Mouse (Mus musculus) midbrain, embryonic 15.5 days (tissue): ENCODE data around the gene Clba1. TPM values are rescaled to one million over a fixed set of nuclear protein-coding genes. Genes with fewer than 3 reads are reported as not detected.
"Not testable (repeated sequence)": the region's sequence is repeated elsewhere in the genome, so short reads cannot be mapped to it uniquely, and the experiment has no call there.

ENCODE experiments used
- ATAC-seq: fragments of 200-750 bp; cut with Nextera tagmentation; replicated peaks from 2 replicates; pipeline ENCODE4 v1.8.0; 2017; ENCODE audit warnings: moderate TSS enrichment
- H3K27ac ChIP-seq: fragments of 300-500 bp; sonication (generic); 2 replicates; pipeline ENCODE4 v1.5.1; 2015; ENCODE audit warnings: mild to moderate bottlenecking, inconsistent platforms
- H3K27me3 ChIP-seq: fragments of 300-500 bp; sonication (generic); replicated peaks from 2 replicates; pipeline ENCODE4 v1.6.1; 2015; ENCODE audit warnings: inconsistent platforms
- H3K36me3 ChIP-seq: fragments of 300-500 bp; sonication (generic); replicated peaks from 2 replicates; pipeline ENCODE4 v1.6.1; 2015; ENCODE audit warnings: inconsistent platforms
- H3K4me1 ChIP-seq: fragments of 300-500 bp; sonication (generic); 2 replicates; pipeline ENCODE4 v1.6.1; 2015; ENCODE audit warnings: inconsistent platforms
- H3K4me2 ChIP-seq: fragments of 300-500 bp; sonication (generic); 2 replicates; pipeline ENCODE4 v1.6.1; 2015; ENCODE audit warnings: inconsistent platforms, mild to moderate bottlenecking, moderate library complexity
- H3K4me3 ChIP-seq: fragments of 300-500 bp; sonication (generic); 2 replicates; pipeline ENCODE4 v1.5.1; 2015; ENCODE audit warnings: mild to moderate bottlenecking, inconsistent platforms
- H3K9ac ChIP-seq: fragments of 300-500 bp; sonication (generic); 2 replicates; pipeline ENCODE4 v1.6.1; 2015; ENCODE audit warnings: mild to moderate bottlenecking, inconsistent platforms
- H3K9me3 ChIP-seq: fragments of 300-500 bp; sonication (generic); 2 replicates; pipeline ENCODE4 v1.6.1; 2016; ENCODE audit warnings: inconsistent platforms
- WGBS: fragments of 180-500 bp; shearing (Covaris S2); methylation state at CpG from one replicate; pipeline ENCODE4 v1.1.7; 2015; ENCODE audit warnings: mixed read lengths; 5-methylcytosine and 5-hydroxymethylcytosine counted together
- polyA plus RNA-seq: library from polyadenylated mRNA; unstranded; fragments of >200 nt; fragmentation: Nextera tagmentation; extraction: Ambion mirVana; gene quantifications from 2 replicates; pipeline ENCODE4 v1.2.1, GENCODE M21; 2015

Clba1 gene
- polyA plus RNA-seq, 1 experiment from 2014 or later, result 25.1 TPM

DNA sequence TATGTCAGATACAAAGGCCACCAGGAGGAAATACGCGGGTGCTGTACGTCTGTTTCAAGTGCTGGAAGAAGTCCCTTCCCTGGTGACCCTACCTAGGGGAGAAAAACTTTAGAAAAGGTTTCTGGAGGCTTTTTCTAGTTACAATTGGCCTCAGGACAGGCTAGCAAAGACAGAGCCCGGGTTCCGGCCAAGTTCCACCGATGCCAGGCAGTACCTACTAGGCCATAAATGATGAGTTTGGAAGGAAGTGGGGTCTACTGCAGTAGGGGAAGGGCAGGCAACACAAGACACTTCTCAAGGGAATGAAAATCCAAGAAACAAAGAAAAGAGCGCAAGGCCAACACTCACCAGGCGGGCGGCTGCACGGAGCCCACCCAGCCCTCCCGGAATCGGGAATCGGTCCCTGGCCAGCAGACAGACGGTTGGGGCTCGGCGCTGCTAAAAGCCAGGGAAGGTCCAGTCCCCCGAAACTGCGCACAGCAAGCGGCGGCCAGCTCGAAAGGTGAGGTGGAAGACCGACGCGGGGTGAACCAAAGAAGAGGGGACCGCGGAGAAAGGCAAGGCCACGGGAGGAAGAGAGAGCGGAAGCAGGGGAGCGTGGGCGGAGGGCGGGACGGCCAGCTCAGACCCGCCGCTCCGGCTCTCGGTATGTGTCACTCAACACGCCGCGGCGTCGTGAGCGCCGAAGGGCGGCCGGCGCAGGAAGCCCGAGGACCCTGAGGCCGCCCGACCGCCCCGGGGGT, 19.9 kb downstream of the Clba1 start:
- Histone ChIP-seq H3K4me2 (peak overlapping the region; percentile 82), H3K27me3 (no peaks in the 10 kb centered on the region), H3K4me3 (peak overlapping the region; percentile 72), H3K9ac (peak overlapping the region; percentile 83), H3K4me1 (peaks cover 54% of the 10 kb centered on the region), H3K36me3 (0 out of 2 replicates have a peak, but pooled peaks cover 3% of the 10 kb centered on the region), H3K9me3 (no peaks in the 10 kb centered on the region), H3K27ac (peak overlapping the region; percentile 91)
- peak; percentile 83 for ATAC-seq
- under 1% methylated on average over 49 of the region's 51 CpGs for WGBS

DNA sequence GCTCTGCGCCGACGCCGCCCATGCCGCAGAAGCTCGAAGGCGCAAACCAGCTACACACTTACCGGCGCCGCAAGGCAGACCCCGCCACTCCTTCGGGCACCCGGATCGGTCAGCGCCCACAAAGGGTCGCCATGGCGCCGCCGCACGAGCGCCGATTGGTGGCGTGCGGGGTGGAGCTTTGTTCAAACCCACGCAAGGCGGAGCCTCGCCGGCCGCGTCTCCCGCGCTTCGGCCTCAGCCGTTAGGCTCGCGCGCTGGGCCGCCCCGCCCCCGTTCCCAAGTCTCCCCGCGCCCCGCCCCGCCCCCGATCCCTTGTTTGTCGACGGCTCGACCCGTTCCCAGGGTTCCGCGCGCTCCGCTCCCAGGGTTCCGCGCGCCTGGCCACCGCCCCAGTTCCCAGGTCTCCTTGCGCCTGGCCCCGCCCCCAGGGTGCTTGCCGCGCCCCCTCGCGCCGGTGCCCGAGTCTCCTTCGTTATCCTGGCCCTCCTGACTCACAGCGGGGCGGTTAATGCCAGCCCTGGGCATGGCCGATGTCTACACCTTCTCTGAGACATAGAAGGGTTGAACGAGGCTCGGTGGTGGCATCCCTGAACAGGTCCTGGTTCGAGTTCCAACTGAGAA, 20.6 kb downstream of the Clba1 start, which contains the start of gene Cdca4:
Gene Cdca4, minus strand, starts transcription at position 180 of the 621 bp plus-strand sequence.
- Histone ChIP-seq H3K4me1 (peaks cover 47% of the 10 kb centered on the region), H3K9me3 (no peaks in the 10 kb centered on the region)
- under 1% methylated on average over 70 of the region's 72 CpGs for WGBS

GRCm38 (mm10) chr12:112830141-112830540, 21.4 kb downstream of the Clba1 start:
- Histone ChIP-seq H3K4me2 (peak overlapping the region; percentile 57), H3K9ac (peak overlapping the region; percentile 78), H3K4me1 (peaks cover 44% of the 10 kb centered on the region), H3K9me3 (no peaks in the 10 kb centered on the region), H3K27me3 (no peaks in the 10 kb centered on the region), H3K27ac (peak overlapping the region; percentile 91), H3K36me3 (0 out of 2 replicates have a peak, but pooled peaks cover 3% of the 10 kb centered on the region), H3K4me3 (peak overlapping the region; percentile 72)
- 25% methylated on average over 2 of the region's 2 CpGs for WGBS
- ATAC-seq, result no peak

More for the DNA sequence above, 20.6 kb downstream of the Clba1 start, which contains the start of gene Cdca4:
- 0 out of 2 replicates have a peak, but pooled peaks cover 3% of the 10 kb centered on the region for H3K36me3 ChIP-seq
- H3K4me2 ChIP-seq, result peak within 1 kb of the TSS; percentile 82
- H3K9ac ChIP-seq, result peak within 1 kb of the TSS; percentile 83
- peak within 1 kb of the TSS; percentile 72 for H3K4me3 ChIP-seq
- no peaks in the 10 kb centered on the region for H3K27me3 ChIP-seq
- peak; percentile 96 for ATAC-seq
- H3K27ac ChIP-seq, result peak within 1 kb of the TSS; percentile 91

DNA sequence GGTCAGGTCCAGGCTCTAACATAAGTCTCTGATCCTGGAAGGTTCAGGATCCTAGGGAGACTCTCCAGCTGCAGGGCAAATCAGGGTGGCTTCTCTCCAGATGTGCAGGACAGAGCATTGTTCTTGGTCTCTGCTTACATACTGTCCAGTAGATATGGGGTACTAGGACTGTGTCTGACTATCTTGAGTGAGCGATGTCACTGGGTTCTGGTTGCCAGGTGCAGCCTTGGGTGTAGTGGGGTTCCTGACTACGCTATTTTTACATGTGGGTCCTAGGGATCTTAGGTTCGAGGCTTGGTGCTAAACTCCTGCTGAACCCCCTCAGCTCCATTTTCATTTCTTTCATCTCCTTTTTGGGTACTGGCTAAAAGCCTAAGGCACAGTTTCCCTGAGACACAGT, 21.8 kb downstream of the Clba1 start:
- Histone ChIP-seq H3K4me3 (peak overlapping the region; percentile 72), H3K9me3 (no peaks in the 10 kb centered on the region), H3K9ac (peak overlapping the region; percentile 78; the same call in 1 of the 2 replicates), H3K36me3 (0 out of 2 replicates have a peak, but pooled peaks cover 3% of the 10 kb centered on the region), H3K27me3 (no peaks in the 10 kb centered on the region), H3K27ac (no peak overlapping the region), H3K4me1 (peaks cover 42% of the 10 kb centered on the region), H3K4me2 (peak overlapping the region; percentile 57)
- no peak for ATAC-seq
- 88% methylated on average over 3 of the region's 3 CpGs for WGBS

DNA sequence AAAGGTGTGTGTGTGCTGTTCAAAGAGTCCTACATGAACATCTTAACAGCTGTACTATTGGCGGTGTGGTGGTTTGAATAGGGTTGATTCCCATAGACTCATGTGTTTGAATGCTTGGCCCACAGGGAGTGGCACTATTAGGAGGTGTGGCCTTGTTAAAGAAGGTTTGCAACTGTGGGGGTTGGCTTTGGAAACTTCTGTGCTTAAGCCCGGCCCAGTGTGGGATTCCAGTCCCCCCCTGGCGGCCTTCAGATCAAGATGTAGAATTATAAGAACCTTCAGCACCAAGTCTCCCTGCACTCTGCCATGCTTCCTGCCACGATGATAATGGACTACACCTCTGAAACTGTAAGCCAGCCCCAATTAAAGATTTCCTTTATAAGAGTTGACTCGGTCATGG, 23.7 kb downstream of the Clba1 start:
- WGBS, result 95% methylated on average over 5 of the region's 5 CpGs
- ATAC-seq, result no peak

DNA sequence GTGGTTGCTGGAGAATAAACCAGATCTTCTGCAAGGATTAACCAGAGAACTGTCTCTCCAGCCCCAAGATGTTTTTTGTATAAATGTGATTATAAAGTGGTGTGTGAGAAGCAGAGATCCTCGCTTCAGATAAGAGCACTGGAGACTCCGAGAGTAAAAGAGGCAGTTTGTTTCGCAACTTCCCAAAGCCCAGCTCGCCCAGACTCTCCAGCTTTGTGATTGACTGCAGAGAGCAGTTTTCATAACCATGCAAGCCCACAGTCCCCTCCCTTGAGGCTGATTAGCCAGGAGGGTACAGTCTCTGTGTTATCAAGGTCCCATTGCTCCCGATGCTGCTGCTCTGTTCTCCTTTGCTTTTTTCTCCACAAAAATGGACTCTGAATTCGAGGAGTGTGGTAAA, 24.8 kb downstream of the Clba1 start:
- Histone ChIP-seq H3K9ac (no peak overlapping the region), H3K9me3 (no peaks in the 10 kb centered on the region), H3K4me3 (no peak overlapping the region), H3K27ac (no peak overlapping the region), H3K4me1 (peaks cover 15% of the 10 kb centered on the region), H3K27me3 (no peaks in the 10 kb centered on the region), H3K4me2 (no peak overlapping the region), H3K36me3 (0 out of 2 replicates have a peak, but pooled peaks cover 3% of the 10 kb centered on the region)
- WGBS, result 87% methylated on average over 6 of the region's 6 CpGs
- no peak for ATAC-seq

More for the DNA sequence above, 23.7 kb downstream of the Clba1 start:
- H3K4me1 ChIP-seq, result peaks cover 26% of the 10 kb centered on the region
- H3K36me3 ChIP-seq, result 0 out of 2 replicates have a peak, but pooled peaks cover 3% of the 10 kb centered on the region
- no peak overlapping the region for H3K27ac ChIP-seq
- H3K9me3 ChIP-seq, result no peaks in the 10 kb centered on the region
- H3K4me3 ChIP-seq, result no peak overlapping the region
- no peak overlapping the region for H3K4me2 ChIP-seq
- H3K9ac ChIP-seq, result no peak overlapping the region
- no peaks in the 10 kb centered on the region for H3K27me3 ChIP-seq

- WGBS, result 72% methylated on average over 2 of the region's 2 CpGs
- H3K9me3 ChIP-seq, result no peaks in the 10 kb centered on the region
These were observed 26.3 kb downstream of the Clba1 start for GRCm38 (mm10) chr12:112835046-112835445.

GRCm38 (mm10) chr12:112840209-112841086, 31.7 kb downstream of the Clba1 start:
- H3K9me3 ChIP-seq, result no peaks in the 10 kb centered on the region
- H3K9ac ChIP-seq, result no peak overlapping the region
- no peak overlapping the region for H3K4me2 ChIP-seq
- H3K4me1 ChIP-seq, result no peaks in the 10 kb centered on the region
- no peak for ATAC-seq
- 78% methylated on average over 25 of the region's 25 CpGs for WGBS
- no peaks in the 10 kb centered on the region for H3K36me3 ChIP-seq
- no peak overlapping the region for H3K4me3 ChIP-seq
- no peaks in the 10 kb centered on the region for H3K27me3 ChIP-seq
- no peak overlapping the region for H3K27ac ChIP-seq

More at GRCm38 (mm10) chr12:112835046-112835445, 26.3 kb downstream of the Clba1 start:
- no peak for ATAC-seq
- Histone ChIP-seq H3K27me3 (no peaks in the 10 kb centered on the region), H3K4me3 (no peak overlapping the region), H3K36me3 (0 out of 2 replicates have a peak, but pooled peaks cover 3% of the 10 kb centered on the region), H3K27ac (no peak overlapping the region), H3K9ac (no peak overlapping the region), H3K4me1 (peaks cover 15% of the 10 kb centered on the region), H3K4me2 (no peak overlapping the region)

- H3K9me3 ChIP-seq, H3K27me3 ChIP-seq, H3K4me1 ChIP-seq, ATAC-seq, H3K27ac ChIP-seq, H3K4me2 ChIP-seq, H3K36me3 ChIP-seq, H3K9ac ChIP-seq, H3K4me3 ChIP-seq: not testable (repeated sequence)
- 68% methylated on average over 4 of the region's 4 CpGs for WGBS
These were observed 32.7 kb downstream of the Clba1 start for GRCm38 (mm10) chr12:112841338-112841892.

GRCm38 (mm10) chr12:112842128-112842527, 33.4 kb downstream of the Clba1 start:
- not testable (repeated sequence) for H3K27me3 ChIP-seq, H3K4me2 ChIP-seq, H3K9me3 ChIP-seq, H3K9ac ChIP-seq, H3K4me1 ChIP-seq, H3K4me3 ChIP-seq, ATAC-seq, H3K27ac ChIP-seq, H3K36me3 ChIP-seq
- 89% methylated on average over 2 of the region's 2 CpGs for WGBS

- Histone ChIP-seq H3K4me1 (no peaks in the 10 kb centered on the region), H3K27me3 (no peaks in the 10 kb centered on the region), H3K4me2 (no peak overlapping the region), H3K36me3 (no peaks in the 10 kb centered on the region), H3K9ac (no peak overlapping the region), H3K9me3 (no peaks in the 10 kb centered on the region), H3K27ac (no peak overlapping the region), H3K4me3 (no peak overlapping the region)
- WGBS, result 23% methylated on average over 3 of the region's 3 CpGs
- ATAC-seq, result no peak
These were observed 35.1 kb downstream of the Clba1 start for GRCm38 (mm10) chr12:112843803-112844202.
